9 mouse cellular contexts compared by ENCODE assay signal in the genomic region with DNA sequence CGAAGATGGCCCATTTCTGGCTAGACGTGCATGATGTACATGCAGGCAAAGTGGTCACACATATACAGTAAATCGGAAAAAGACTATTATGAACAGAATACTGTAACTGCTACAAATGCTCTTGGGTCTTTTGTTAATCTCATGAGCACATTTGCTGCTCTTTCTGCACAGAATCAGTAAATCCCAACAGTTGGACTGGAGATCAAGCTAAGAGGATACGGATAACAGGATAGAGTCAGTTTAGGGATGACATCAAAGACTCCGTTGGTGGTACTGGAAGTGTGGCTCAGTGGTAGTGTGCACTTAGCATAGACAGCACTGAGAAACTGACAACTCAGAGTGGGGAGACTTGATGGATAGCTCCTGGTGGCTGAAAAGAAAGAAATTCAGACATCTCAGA. TPM values are rescaled to one million over a fixed set of nuclear protein-coding genes. Genes with fewer than 3 reads are reported as not detected.
A peak's percentile ranks its signal among the peaks of the same experiment; 100 is the strongest.
DNase-seq lines count a peak whose midpoint lies in the region; ATAC-seq and TF ChIP-seq lines count a peak whose summit lies in the region.
"Had no signal": no experiment of that assay in that cellular context is flagged by ENCODE, and none has a peak within 500 bp of the region (broad histone marks: within the 10 kb centered on the region; RNA-seq: fewer than 3 reads in every experiment).

No protein-coding gene starts in this region.

- no peak for DNase-seq in heart, embryonic 10.5 days (ENCODE audit: low spot score)
- no peak for DNase-seq in heart, adult 18-20 months
- no peak for DNase-seq in heart, postnatal 0 days (ENCODE audit: low spot score)
- no peak for DNase-seq in embryo, embryonic 9.5 days (ENCODE audit: extremely low spot score)
- no peak for DNase-seq in gastrocnemius, adult 18-20 months (ENCODE audit: low spot score)
- DNase-seq in gastrocnemius, postnatal 14 days, result no peak

- 37% methylated on average over 5 of the region's 5 CpGs for WGBS in heart, embryonic 10.5 days
- WGBS in heart, postnatal 0 days, result 25% methylated on average over 5 of the region's 5 CpGs
- WGBS in midbrain, embryonic 12.5 days, result 36% methylated on average over 5 of the region's 5 CpGs

- no peak for ATAC-seq in heart, postnatal 0 days (ENCODE audit: insufficient read depth, low read depth)
- no peak for ATAC-seq in midbrain, embryonic 12.5 days (ENCODE audit: low FRiP score, low read depth)

- no peak for TF ChIP-seq EP300 in heart, postnatal 0 days (IDR thresholded peaks at IDR 0.05; ENCODE audit: low read depth)

- peaks cover 8% of the 10 kb centered on the region for H3K4me1 ChIP-seq in heart, embryonic 10.5 days
- H3K4me1 ChIP-seq in E14TG2a.4 (replicated peaks; ENCODE audit: low read depth, low read length), result peaks cover 43% of the 10 kb centered on the region
- H3K4me1 ChIP-seq in heart, postnatal 0 days (ENCODE audit: control insufficient read depth, insufficient read depth), result peaks cover 15% of the 10 kb centered on the region; the same call in 1 of the 2 replicates
- H3K4me1 ChIP-seq in midbrain, embryonic 12.5 days, result peaks cover 16% of the 10 kb centered on the region

- TF ChIP-seq CTCF in E14TG2a.4 (conservative IDR thresholded peaks at IDR 0.05; ENCODE audit: low read length), result no peak
- no peak for TF ChIP-seq CTCF in heart, postnatal 0 days (IDR thresholded peaks at IDR 0.05; ENCODE audit: low read depth)

- intact Hi-C loops in gastrocnemius, postnatal 14 days (cut with DNase I; ENCODE audit: low total_unique reads), result no loop called here

- peak overlapping the region; percentile 66 for H3K4me2 ChIP-seq in heart, postnatal 0 days (ENCODE audit: low read depth, low read length)
- H3K4me2 ChIP-seq in midbrain, embryonic 12.5 days (replicated peaks), result peak overlapping the region; percentile 78

- H3K27me3 ChIP-seq in heart, embryonic 10.5 days (ENCODE audit: insufficient read depth, poor library complexity, severe bottlenecking), result no peaks in the 10 kb centered on the region
- no peaks in the 10 kb centered on the region for H3K27me3 ChIP-seq in E14TG2a.4 (ENCODE audit: insufficient read depth, low read length)
- no peaks in the 10 kb centered on the region for H3K27me3 ChIP-seq in heart, postnatal 0 days (ENCODE audit: control insufficient read depth, insufficient read depth, low read length)
- H3K27me3 ChIP-seq in midbrain, embryonic 12.5 days, result no peaks in the 10 kb centered on the region
- H3K27me3 ChIP-seq: Patski had no signal

- H3K4me3 ChIP-seq in heart, embryonic 10.5 days, result peak overlapping the region; percentile 84
- peak overlapping the region; percentile 99 for H3K4me3 ChIP-seq in E14TG2a.4 (replicated peaks; ENCODE audit: low read length)
- peak overlapping the region; percentile 81 for H3K4me3 ChIP-seq in heart, postnatal 0 days (ENCODE audit: low read depth, low read length)
- H3K4me3 ChIP-seq in midbrain, embryonic 12.5 days, result peak overlapping the region; percentile 89

- peaks cover 26% of the 10 kb centered on the region for H3K36me3 ChIP-seq in heart, embryonic 10.5 days
- peaks cover 30% of the 10 kb centered on the region for H3K36me3 ChIP-seq in E14TG2a.4 (ENCODE audit: insufficient read depth, low read length)
- peaks cover 15% of the 10 kb centered on the region for H3K36me3 ChIP-seq in heart, postnatal 0 days (replicated peaks; ENCODE audit: control insufficient read depth, insufficient read depth, low read length)
- H3K36me3 ChIP-seq in midbrain, embryonic 12.5 days, result peaks cover 17% of the 10 kb centered on the region

- H3K9me3 ChIP-seq in heart, embryonic 10.5 days, result no peaks in the 10 kb centered on the region; the same call in 1 of the 2 replicates
- H3K9me3 ChIP-seq in E14TG2a.4 (ENCODE audit: low read length), result no peaks in the 10 kb centered on the region
- H3K9me3 ChIP-seq in heart, postnatal 0 days (replicated peaks; ENCODE audit: control insufficient read depth, low read length), result no peaks in the 10 kb centered on the region
- H3K9me3 ChIP-seq in midbrain, embryonic 12.5 days, result no peaks in the 10 kb centered on the region

- peak overlapping the region; percentile 86 for H3K9ac ChIP-seq in heart, postnatal 0 days (replicated peaks; ENCODE audit: low read depth, low read length)
- H3K9ac ChIP-seq in midbrain, embryonic 12.5 days (replicated peaks), result peak overlapping the region; percentile 93

- peak overlapping the region; percentile 95 for H3K27ac ChIP-seq in heart, embryonic 10.5 days
- peak overlapping the region; percentile 94 for H3K27ac ChIP-seq in heart, postnatal 0 days (ENCODE audit: low read depth)
- H3K27ac ChIP-seq in midbrain, embryonic 12.5 days (replicated peaks), result peak overlapping the region; percentile 98

RNA-seq across cellular contexts. Expression of a gene that starts 0.8 kb away (rescaled TPM):
- polyA plus RNA-seq in heart, embryonic 10.5 days (2016; fragmentation: Nextera tagmentation; extraction: Ambion mirVana), result 43.2 and 43.9 TPM in 2 replicates
- total RNA-seq in heart, adult 18-20 months (2021), result 10 to 100 TPM; 19.0 to 23.1 TPM
- 32.6 and 42.6 TPM in 2 replicates for total RNA-seq in heart, postnatal 0 days (2014; rRNA removed; ENCODE audit: low replicate concordance)
- polyA plus RNA-seq in heart, postnatal 0 days (2015; fragmentation: Nextera tagmentation; extraction: Ambion mirVana), result 23.7 and 24.0 TPM in 2 replicates
- 56.5 and 60.0 TPM in 2 replicates for polyA plus RNA-seq in midbrain, embryonic 12.5 days (2016; fragmentation: Nextera tagmentation; extraction: Ambion mirVana)
- 10 to 100 TPM in 1 of 2 experiments, 1 to 10 TPM in 1; 9.8 to 12.2 TPM for total RNA-seq in gastrocnemius, adult 18-20 months (2021)
- 10 to 100 TPM; 26.1 to 28.7 TPM for total RNA-seq in gastrocnemius, postnatal 14 days (2021)
